Mouse (Mus musculus) liver, embryonic 12.5 days (tissue): ENCODE data around the gene Ddit4l. TPM values are rescaled to one million over a fixed set of nuclear protein-coding genes. Genes with fewer than 3 reads are reported as not detected.

ENCODE experiments used
- ATAC-seq: fragments of 200-750 bp; cut with Nextera tagmentation; 2 replicates; pipeline ENCODE4 v1.8.0; 2017; ENCODE audit warnings: moderate number of reproducible peaks, mild to moderate bottlenecking, moderate library complexity
- H3K27ac ChIP-seq: fragments of 300-500 bp; sonication (generic); 2 replicates; pipeline ENCODE4 v1.5.1; 2016; ENCODE audit warnings: mild to moderate bottlenecking
- H3K27me3 ChIP-seq: fragments of 300-500 bp; sonication (generic); replicated peaks from 2 replicates; pipeline ENCODE4 v1.6.1; 2016; ENCODE audit warnings: mild to moderate bottlenecking, moderate library complexity
- H3K36me3 ChIP-seq: fragments of 300-500 bp; sonication (generic); 2 replicates; pipeline ENCODE4 v1.6.1; 2016; ENCODE audit warnings: mild to moderate bottlenecking, moderate library complexity
- H3K4me1 ChIP-seq: fragments of 300-500 bp; sonication (generic); 2 replicates; pipeline ENCODE4 v1.6.1; 2016
- H3K4me2 ChIP-seq: fragments of 300-500 bp; sonication (generic); 2 replicates; pipeline ENCODE4 v1.6.1; 2016; ENCODE audit warnings: mild to moderate bottlenecking, moderate library complexity
- H3K4me3 ChIP-seq: fragments of 300-500 bp; sonication (generic); 2 replicates; pipeline ENCODE4 v1.5.1; 2016; ENCODE audit warnings: mild to moderate bottlenecking, moderate library complexity
- H3K9ac ChIP-seq: fragments of 300-500 bp; sonication (generic); 2 replicates; pipeline ENCODE4 v1.6.1; 2016; ENCODE audit warnings: mild to moderate bottlenecking, moderate library complexity
- H3K9me3 ChIP-seq: fragments of 300-500 bp; sonication (generic); replicated peaks from 2 replicates; pipeline ENCODE4 v1.6.1; 2016; ENCODE audit warnings: mild to moderate bottlenecking, moderate library complexity
- WGBS: fragments of 180-500 bp; shearing (Covaris S2); methylation state at CpG from one replicate; pipeline ENCODE4 v1.1.7; 2016; ENCODE audit not compliant: insufficient replicate concordance; 5-methylcytosine and 5-hydroxymethylcytosine counted together
- polyA plus RNA-seq: library from polyadenylated mRNA; unstranded; fragments of >200 nt; fragmentation: Nextera tagmentation; extraction: Ambion mirVana; gene quantifications from 2 replicates; pipeline ENCODE4 v1.2.1, GENCODE M21; 2016

Gene Ddit4l
- polyA plus RNA-seq, 1 experiment from 2014 or later = 0.89 TPM

- Histone ChIP-seq H3K4me3 (peak overlapping the region; percentile 48), H3K27me3 (peaks cover 34% of the 10 kb centered on the region), H3K9me3 (no peaks in the 10 kb centered on the region), H3K4me2 (peak overlapping the region; percentile 71), H3K36me3 (no peaks in the 10 kb centered on the region), H3K9ac (no peak overlapping the region), H3K4me1 (no peaks in the 10 kb centered on the region), H3K27ac (no peak overlapping the region)
- WGBS = 28% methylated on average over 14 of the region's 14 CpGs
- no peak for ATAC-seq
Observed at GRCm38 (mm10) chr3:137622895-137623580, 1.6 kb downstream of the Ddit4l start.

- ATAC-seq = peak; percentile 85
Observed at GRCm38 (mm10) chr3:137623581-137624362, 2.4 kb downstream of the Ddit4l start.

GRCm38 (mm10) chr3:137625054-137625453 is 3.6 kb downstream of the Ddit4l start:
- Histone ChIP-seq H3K4me2 (no peak overlapping the region), H3K4me3 (no peak overlapping the region), H3K27me3 (peaks cover 34% of the 10 kb centered on the region), H3K9me3 (no peaks in the 10 kb centered on the region), H3K9ac (no peak overlapping the region), H3K27ac (no peak overlapping the region), H3K4me1 (no peaks in the 10 kb centered on the region), H3K36me3 (no peaks in the 10 kb centered on the region)
- no peak for ATAC-seq
- 69% methylated on average over 5 of the region's 5 CpGs for WGBS

More at GRCm38 (mm10) chr3:137623581-137624362, 2.4 kb downstream of the Ddit4l start:
- H3K27ac ChIP-seq = no peak overlapping the region
- H3K9me3 ChIP-seq = no peaks in the 10 kb centered on the region
- H3K4me1 ChIP-seq = no peaks in the 10 kb centered on the region
- peaks cover 34% of the 10 kb centered on the region for H3K27me3 ChIP-seq
- 3% methylated on average over 43 of the region's 47 CpGs for WGBS
- H3K4me2 ChIP-seq = peak overlapping the region; percentile 71
- no peak overlapping the region for H3K9ac ChIP-seq
- peak overlapping the region; percentile 48 for H3K4me3 ChIP-seq
- H3K36me3 ChIP-seq = no peaks in the 10 kb centered on the region

- no peak overlapping the region for H3K4me3 ChIP-seq
- no peaks in the 10 kb centered on the region for H3K36me3 ChIP-seq
- no peaks in the 10 kb centered on the region for H3K9me3 ChIP-seq
- WGBS = 76% methylated on average over 10 of the region's 10 CpGs
- H3K27ac ChIP-seq = no peak overlapping the region
- H3K27me3 ChIP-seq = no peaks in the 10 kb centered on the region
- ATAC-seq = no peak
- no peaks in the 10 kb centered on the region for H3K4me1 ChIP-seq
- H3K4me2 ChIP-seq = no peak overlapping the region
- H3K9ac ChIP-seq = no peak overlapping the region
Observed at GRCm38 (mm10) chr3:137633726-137634125, 12.3 kb downstream of the Ddit4l start.

GRCm38 (mm10) chr3:137636571-137636970 is 15.2 kb downstream of the Ddit4l start:
- Histone ChIP-seq H3K4me3 (no peak overlapping the region), H3K4me2 (no peak overlapping the region), H3K9ac (no peak overlapping the region), H3K27ac (no peak overlapping the region), H3K27me3 (no peaks in the 10 kb centered on the region), H3K4me1 (no peaks in the 10 kb centered on the region), H3K9me3 (no peaks in the 10 kb centered on the region), H3K36me3 (no peaks in the 10 kb centered on the region)
- WGBS = 60% methylated on average over 4 of the region's 4 CpGs
- ATAC-seq = no peak

- Histone ChIP-seq H3K4me2 (no peak overlapping the region), H3K36me3 (no peaks in the 10 kb centered on the region), H3K4me1 (no peaks in the 10 kb centered on the region), H3K27me3 (no peaks in the 10 kb centered on the region), H3K4me3 (no peak overlapping the region), H3K9me3 (no peaks in the 10 kb centered on the region), H3K9ac (no peak overlapping the region), H3K27ac (no peak overlapping the region)
- 77% methylated on average over 5 of the region's 5 CpGs for WGBS
- no peak for ATAC-seq
Observed at GRCm38 (mm10) chr3:137641238-137641637, 19.8 kb downstream of the Ddit4l start.

GRCm38 (mm10) chr3:137642137-137642536 is 20.7 kb downstream of the Ddit4l start:
- Histone ChIP-seq H3K27me3 (no peaks in the 10 kb centered on the region), H3K4me1 (no peaks in the 10 kb centered on the region), H3K4me3 (no peak overlapping the region), H3K9me3 (no peaks in the 10 kb centered on the region), H3K4me2 (no peak overlapping the region), H3K9ac (no peak overlapping the region), H3K36me3 (no peaks in the 10 kb centered on the region), H3K27ac (no peak overlapping the region)
- 62% methylated on average over 8 of the region's 8 CpGs for WGBS
- ATAC-seq = no peak

GRCm38 (mm10) chr3:137642568-137642967 is 21.2 kb downstream of the Ddit4l start:
- ATAC-seq = no peak
- H3K4me2 ChIP-seq = no peak overlapping the region
- 55% methylated on average over 3 of the region's 3 CpGs for WGBS
- no peaks in the 10 kb centered on the region for H3K4me1 ChIP-seq
- H3K9me3 ChIP-seq = no peaks in the 10 kb centered on the region
- no peak overlapping the region for H3K27ac ChIP-seq
- H3K27me3 ChIP-seq = no peaks in the 10 kb centered on the region
- no peaks in the 10 kb centered on the region for H3K36me3 ChIP-seq
- H3K9ac ChIP-seq = no peak overlapping the region
- H3K4me3 ChIP-seq = no peak overlapping the region

- Histone ChIP-seq H3K9me3 (no peaks in the 10 kb centered on the region), H3K4me1 (no peaks in the 10 kb centered on the region), H3K4me2 (no peak overlapping the region), H3K27ac (no peak overlapping the region), H3K27me3 (no peaks in the 10 kb centered on the region), H3K9ac (no peak overlapping the region), H3K4me3 (no peak overlapping the region), H3K36me3 (no peaks in the 10 kb centered on the region)
- WGBS = 55% methylated on average over 3 of the region's 3 CpGs
- no peak for ATAC-seq
Observed at GRCm38 (mm10) chr3:137644081-137644480, 22.7 kb downstream of the Ddit4l start.

- Histone ChIP-seq H3K4me3 (no peak overlapping the region), H3K4me2 (no peak overlapping the region), H3K4me1 (no peaks in the 10 kb centered on the region), H3K27me3 (no peaks in the 10 kb centered on the region), H3K9me3 (no peaks in the 10 kb centered on the region), H3K27ac (no peak overlapping the region), H3K9ac (no peak overlapping the region), H3K36me3 (no peaks in the 10 kb centered on the region)
- 73% methylated on average over 6 of the region's 6 CpGs for WGBS
- no peak for ATAC-seq
Observed at GRCm38 (mm10) chr3:137644947-137645346, 23.5 kb downstream of the Ddit4l start.

GRCm38 (mm10) chr3:137647427-137648100 is 26.2 kb downstream of the Ddit4l start:
- no peak for ATAC-seq
- Histone ChIP-seq H3K4me1 (no peaks in the 10 kb centered on the region), H3K36me3 (no peaks in the 10 kb centered on the region), H3K4me2 (no peak overlapping the region), H3K9ac (no peak overlapping the region), H3K9me3 (no peaks in the 10 kb centered on the region), H3K27ac (no peak overlapping the region), H3K4me3 (no peak overlapping the region), H3K27me3 (no peaks in the 10 kb centered on the region)
- 67% methylated on average over 12 of the region's 12 CpGs for WGBS

GRCm38 (mm10) chr3:137649112-137649511 is 27.7 kb downstream of the Ddit4l start:
- H3K9ac ChIP-seq = no peak overlapping the region
- H3K27ac ChIP-seq = no peak overlapping the region
- no peaks in the 10 kb centered on the region for H3K9me3 ChIP-seq
- H3K4me1 ChIP-seq = no peaks in the 10 kb centered on the region
- no peaks in the 10 kb centered on the region for H3K27me3 ChIP-seq
- no peak for ATAC-seq
- no peak overlapping the region for H3K4me3 ChIP-seq
- no peaks in the 10 kb centered on the region for H3K36me3 ChIP-seq
- no peak overlapping the region for H3K4me2 ChIP-seq
- 58% methylated on average over 5 of the region's 5 CpGs for WGBS
